Mouse (Mus musculus): Measurements from ENCODE around the gene Lancl2.

Gene Lancl2

GRCm38 (mm10) chr6:57702376-57702742 lies at the start of gene Lancl2:
TSS of gene Lancl2 (plus strand) at chr6:57702540.
- peak; percentile 29 for DNase-seq (ENCODE audit: low spot score)

- DNase-seq (ENCODE audit: low spot score) = no peak
Measured at GRCm38 (mm10) chr6:57661295-57661694, 41.0 kb upstream of the Lancl2 start.

GRCm38 (mm10) chr6:57684156-57684555 lies 18.2 kb upstream of the Lancl2 start:
- no peak for DNase-seq (ENCODE audit: low spot score)

GRCm38 (mm10) chr6:57691467-57692261 lies 10.7 kb upstream of the Lancl2 start, which contains the start of gene Pyurf:
TSS of gene Pyurf (minus strand) at chr6:57692078.
- peak; percentile 59 for DNase-seq (ENCODE audit: low spot score)

GRCm38 (mm10) chr6:57693116-57693515 lies 9.2 kb upstream of the Lancl2 start:
- DNase-seq (ENCODE audit: low spot score) = no peak

- no peak for DNase-seq (ENCODE audit: low spot score)
Measured at GRCm38 (mm10) chr6:57701686-57702085, 654 bp upstream of the Lancl2 start.

- DNase-seq (ENCODE audit: low spot score) = peak; percentile 84
Measured at GRCm38 (mm10) chr6:57702743-57703499, 581 bp downstream of the Lancl2 start.

GRCm38 (mm10) chr6:57703703-57704102 lies 1.4 kb downstream of the Lancl2 start:
- DNase-seq (ENCODE audit: low spot score) = no peak

GRCm38 (mm10) chr6:57706721-57707120 lies 4.4 kb downstream of the Lancl2 start:
- no peak for DNase-seq (ENCODE audit: low spot score)

- DNase-seq (ENCODE audit: low spot score) = no peak
Measured at GRCm38 (mm10) chr6:57711726-57712125, 9.4 kb downstream of the Lancl2 start.

GRCm38 (mm10) chr6:57721347-57721746 lies 19.0 kb downstream of the Lancl2 start:
- no peak for DNase-seq (ENCODE audit: low spot score)

GRCm38 (mm10) chr6:57742749-57743148 lies 40.4 kb downstream of the Lancl2 start:
- no peak for DNase-seq (ENCODE audit: low spot score)

- DNase-seq (ENCODE audit: low spot score) = no peak
Measured at GRCm38 (mm10) chr6:57743333-57743732, 41.0 kb downstream of the Lancl2 start.

GRCm38 (mm10) chr6:57744123-57744522 lies 41.8 kb downstream of the Lancl2 start:
- DNase-seq (ENCODE audit: low spot score) = no peak

- no peak for DNase-seq (ENCODE audit: low spot score)
Measured at GRCm38 (mm10) chr6:57744974-57745747, 42.8 kb downstream of the Lancl2 start.

GRCm38 (mm10) chr6:57745748-57746129 lies 43.4 kb downstream of the Lancl2 start:
- DNase-seq (ENCODE audit: low spot score) = no peak

- no peak for DNase-seq (ENCODE audit: low spot score)
Measured at GRCm38 (mm10) chr6:57753962-57754759, 51.8 kb downstream of the Lancl2 start.

- no peak for DNase-seq (ENCODE audit: low spot score)
Measured at GRCm38 (mm10) chr6:57763054-57763453, 60.7 kb downstream of the Lancl2 start.

- DNase-seq (ENCODE audit: low spot score) = peak; percentile 18
Measured at GRCm38 (mm10) chr6:57765095-57765878, 62.9 kb downstream of the Lancl2 start.

GRCm38 (mm10) chr6:57766287-57766686 lies 63.9 kb downstream of the Lancl2 start:
- DNase-seq (ENCODE audit: low spot score) = no peak

All from layer of hippocampus, adult 9-10 months (tissue).